14 mouse cellular contexts compared by ENCODE assay signal in genomic region chr17:63321290-63321689, GRCm38 (mm10).
DNase-seq lines count a peak whose midpoint lies in the region; ATAC-seq and TF ChIP-seq lines count a peak whose summit lies in the region.
"Had no signal": no experiment of that assay in that cellular context is flagged by ENCODE, and none has a peak within 500 bp of the region (broad histone marks: within the 10 kb centered on the region; RNA-seq: fewer than 3 reads in every experiment).

No protein-coding gene starts in this region.

- H3K9me3 ChIP-seq in hindbrain, embryonic 10.5 days, result no peaks in the 10 kb centered on the region
- H3K9me3 ChIP-seq in hindbrain, embryonic 14.5 days (ENCODE audit: control insufficient read depth, low read length), result no peaks in the 10 kb centered on the region
- no peaks in the 10 kb centered on the region for H3K9me3 ChIP-seq in G1E (replicated peaks)
- H3K9me3 ChIP-seq: heart, embryonic 12.5 days; hindbrain, embryonic 12.5 days; neural tube, embryonic 12.5 days had no signal

- no peaks in the 10 kb centered on the region for H3K27me3 ChIP-seq in hindbrain, embryonic 10.5 days (ENCODE audit: insufficient read depth, poor library complexity, severe bottlenecking)
- H3K27me3 ChIP-seq in hindbrain, embryonic 14.5 days (ENCODE audit: control insufficient read depth, insufficient read depth, low read length), result no peaks in the 10 kb centered on the region
- no peaks in the 10 kb centered on the region for H3K27me3 ChIP-seq in G1E (ENCODE audit: insufficient read depth, low read length)
- H3K27me3 ChIP-seq: heart, embryonic 12.5 days; hindbrain, embryonic 12.5 days; neural tube, embryonic 12.5 days had no signal

- no peak overlapping the region for H3K9ac ChIP-seq in hindbrain, embryonic 14.5 days
- H3K9ac ChIP-seq: heart, embryonic 12.5 days; hindbrain, embryonic 12.5 days; neural tube, embryonic 12.5 days had no signal

- H3K4me2 ChIP-seq in hindbrain, embryonic 14.5 days (replicated peaks), result no peak overlapping the region
- H3K4me2 ChIP-seq: heart, embryonic 12.5 days; hindbrain, embryonic 12.5 days; neural tube, embryonic 12.5 days had no signal

- no peaks in the 10 kb centered on the region for H3K36me3 ChIP-seq in hindbrain, embryonic 10.5 days
- no peaks in the 10 kb centered on the region for H3K36me3 ChIP-seq in hindbrain, embryonic 14.5 days (replicated peaks; ENCODE audit: control insufficient read depth, insufficient read depth)
- peaks cover 22% of the 10 kb centered on the region for H3K36me3 ChIP-seq in G1E (replicated peaks)
- H3K36me3 ChIP-seq: heart, embryonic 12.5 days; hindbrain, embryonic 12.5 days; neural tube, embryonic 12.5 days had no signal

- peak overlapping the region; percentile 41 for H3K27ac ChIP-seq in hindbrain, embryonic 10.5 days
- no peak overlapping the region for H3K27ac ChIP-seq in hindbrain, embryonic 14.5 days
- H3K27ac ChIP-seq: hindbrain, embryonic 12.5 days; macrophage; neural tube, embryonic 12.5 days had no signal

- no peak for ATAC-seq in hindbrain, embryonic 14.5 days (ENCODE audit: low FRiP score)
- peak; percentile 61 for ATAC-seq in G1E (ENCODE audit: extremely low read depth, insufficient number of reproducible peaks, low FRiP score, poor library complexity, severe bottlenecking)
- ATAC-seq in erythroblast, adult 5-6 weeks (replicated peaks; ENCODE audit: low FRiP score, poor library complexity, severe bottlenecking), result 0 out of 2 replicates have a peak, but pooled peaks have one; percentile 29
- ATAC-seq in megakaryocyte progenitor cell, adult 5-6 weeks (replicated peaks; ENCODE audit: poor library complexity), result peak; percentile 66

- peak; percentile 18 for DNase-seq in hindbrain, embryonic 10.5 days (ENCODE audit: low spot score)
- DNase-seq in hindbrain, embryonic 14.5 days (ENCODE audit: low spot score), result no peak
- DNase-seq in G1E (ENCODE audit: low spot score), result peak; percentile 30
- no peak for DNase-seq in adrenal gland, adult (ENCODE audit: inconsistent age in 2 of 2, low spot score in 1 of 2)
- no peak for DNase-seq in adrenal gland, postnatal 4 days (ENCODE audit: low spot score in 2 of 2)
- no peak for DNase-seq in ovary, postnatal 10 days (ENCODE audit: low spot score)
- DNase-seq: kidney, adult 18-20 months; lung, adult 18-20 months had no signal

- no peak for TF ChIP-seq CTCF in G1E (IDR thresholded peaks at IDR 0.05; ENCODE audit: low read depth, low read length)

- WGBS in hindbrain, embryonic 10.5 days, result 30% methylated on average over 5 of the region's 5 CpGs
- 24% methylated on average over 4 of the region's 5 CpGs for WGBS in hindbrain, embryonic 14.5 days

- no peak overlapping the region for H3K4me3 ChIP-seq in hindbrain, embryonic 10.5 days
- no peak overlapping the region for H3K4me3 ChIP-seq in hindbrain, embryonic 14.5 days (replicated peaks; ENCODE audit: low read length)
- H3K4me3 ChIP-seq in G1E (ENCODE audit: low read depth, low read length), result no peak overlapping the region; the same call in 1 of the 2 replicates
- H3K4me3 ChIP-seq: heart, embryonic 12.5 days; hindbrain, embryonic 12.5 days; neural tube, embryonic 12.5 days had no signal

- peaks cover 15% of the 10 kb centered on the region for H3K4me1 ChIP-seq in hindbrain, embryonic 10.5 days (replicated peaks)
- 0 out of 2 replicates have a peak, but pooled peaks cover 8% of the 10 kb centered on the region for H3K4me1 ChIP-seq in hindbrain, embryonic 14.5 days (replicated peaks; ENCODE audit: control insufficient read depth, insufficient read depth, low read length)
- H3K4me1 ChIP-seq in G1E (ENCODE audit: insufficient read depth, low read depth, low read length), result peaks cover 53% of the 10 kb centered on the region

Comparison
In these comparisons a context has a peak if more than half of its experiments do, and no peak if none do; other contexts are left out.
1. DNase-seq: peak in hindbrain, embryonic 10.5 days (single experiment) and G1E (single experiment); none in hindbrain, embryonic 14.5 days (single experiment), adrenal gland, adult (0 of 2), adrenal gland, postnatal 4 days (0 of 2) and ovary, postnatal 10 days (single experiment).